Mouse (Mus musculus): ENCODE results near the gene Med27. TPM values are rescaled to one million over a fixed set of nuclear protein-coding genes. Genes with fewer than 3 reads are reported as not detected.

Med27 gene
- total RNA-seq, 2 experiments from 2014 or later: 14.4 to 15.4 TPM

DNA sequence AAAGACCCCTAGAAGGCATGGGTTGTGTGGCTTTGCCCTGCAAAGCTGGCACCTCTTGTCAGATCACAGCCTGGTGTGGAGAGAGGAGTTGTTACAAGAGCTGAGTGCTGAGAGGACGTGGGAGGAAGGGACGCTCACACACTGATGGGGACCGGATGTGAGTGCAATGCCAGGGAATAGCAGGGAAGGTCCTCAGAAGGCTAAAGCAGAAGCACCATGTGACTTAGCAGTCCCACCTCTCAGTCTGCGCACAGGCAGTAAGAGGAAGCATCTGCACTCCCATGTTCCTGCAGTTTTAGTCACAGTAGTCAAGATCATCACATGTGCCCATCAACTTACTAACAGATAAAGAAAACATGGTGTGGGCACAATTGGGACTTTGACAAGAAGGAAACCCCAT is 119.8 kb downstream of the Med27 start:
- no peak for DNase-seq (ENCODE audit: low spot score)

DNA sequence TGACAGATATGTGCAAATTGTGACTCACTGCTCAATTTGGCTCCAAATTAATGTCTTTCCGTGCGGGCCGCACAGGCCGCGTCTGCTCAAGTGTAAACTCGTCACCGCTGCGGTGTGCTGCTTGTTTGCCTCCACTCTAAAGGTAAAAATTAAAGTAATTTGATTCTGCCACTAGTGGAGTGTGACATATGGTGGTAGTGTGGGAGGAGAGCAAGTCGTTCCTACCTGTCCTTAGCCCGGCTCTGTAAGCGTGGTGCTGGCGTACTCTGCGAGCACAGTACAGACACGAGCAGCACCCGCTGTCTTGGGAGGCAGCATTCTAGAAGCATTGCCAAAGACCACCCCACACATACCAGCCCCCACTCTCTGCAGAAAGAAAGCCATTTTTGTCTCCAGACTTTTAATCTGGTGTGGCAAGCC is 121.9 kb downstream of the Med27 start:
- no peak for DNase-seq (ENCODE audit: low spot score)

GRCm38 (mm10) chr2:29472952-29473437 is 126.4 kb downstream of the Med27 start:
- DNase-seq (ENCODE audit: low spot score): no peak

DNA sequence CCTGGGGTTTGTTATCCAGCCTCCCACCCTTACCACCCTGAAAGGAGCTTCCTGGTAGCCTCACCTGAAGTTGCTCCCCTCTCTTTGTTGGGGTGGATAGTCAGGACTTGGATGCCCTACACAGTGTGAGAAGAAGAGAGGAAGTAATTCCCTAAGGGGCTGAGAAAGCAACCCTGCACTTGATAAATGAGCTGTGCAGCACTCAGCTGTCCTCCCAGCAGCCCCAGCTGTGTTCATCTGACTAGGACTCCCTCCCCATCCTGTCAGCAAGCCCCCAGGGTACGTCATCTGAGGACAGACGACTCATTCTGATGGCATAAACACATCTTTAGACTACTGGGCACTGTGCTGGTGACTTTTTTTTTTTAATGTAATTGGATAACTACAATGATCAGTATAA is 127.3 kb downstream of the Med27 start:
- no peak for DNase-seq (ENCODE audit: low spot score)

DNA sequence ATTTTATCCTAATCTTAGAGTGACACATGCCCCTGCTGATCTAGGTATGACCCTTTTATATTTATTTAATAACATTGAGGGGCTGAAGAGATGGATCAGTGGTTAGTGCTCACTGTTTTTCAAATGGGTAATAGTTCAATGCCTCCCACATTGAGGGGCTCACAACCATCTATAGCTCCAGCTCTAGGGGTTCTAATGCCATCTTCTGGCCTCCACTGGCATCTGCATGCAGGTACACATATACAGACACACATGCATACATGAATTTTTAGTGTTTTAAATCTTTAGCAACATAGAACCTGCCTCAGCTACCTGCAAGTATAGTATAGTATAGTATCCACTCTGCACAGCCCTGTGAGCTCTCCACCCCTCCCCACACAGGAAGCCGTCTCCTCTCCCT is 130.1 kb downstream of the Med27 start:
- no peak for DNase-seq (ENCODE audit: low spot score)

DNA sequence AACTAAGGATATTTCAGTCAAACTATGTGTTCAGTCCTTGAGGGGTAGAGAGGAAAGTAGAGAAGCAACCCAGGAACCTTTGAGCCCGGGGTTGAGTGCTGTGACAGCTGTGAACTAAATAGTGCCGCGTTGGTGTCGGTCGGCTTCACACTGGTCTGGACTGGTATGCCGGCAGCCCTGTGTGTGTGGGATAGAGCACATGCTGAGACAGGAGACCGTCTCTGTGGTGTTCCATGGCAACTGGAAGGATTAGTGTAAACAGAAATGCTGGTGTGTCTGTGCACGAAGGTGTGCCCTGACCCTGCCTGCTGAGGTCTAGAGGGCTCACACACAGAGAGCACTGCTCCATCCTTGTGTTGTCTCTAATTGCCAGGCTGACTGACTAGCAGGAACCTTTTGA is 135.2 kb downstream of the Med27 start:
- no peak for DNase-seq (ENCODE audit: low spot score)

DNA sequence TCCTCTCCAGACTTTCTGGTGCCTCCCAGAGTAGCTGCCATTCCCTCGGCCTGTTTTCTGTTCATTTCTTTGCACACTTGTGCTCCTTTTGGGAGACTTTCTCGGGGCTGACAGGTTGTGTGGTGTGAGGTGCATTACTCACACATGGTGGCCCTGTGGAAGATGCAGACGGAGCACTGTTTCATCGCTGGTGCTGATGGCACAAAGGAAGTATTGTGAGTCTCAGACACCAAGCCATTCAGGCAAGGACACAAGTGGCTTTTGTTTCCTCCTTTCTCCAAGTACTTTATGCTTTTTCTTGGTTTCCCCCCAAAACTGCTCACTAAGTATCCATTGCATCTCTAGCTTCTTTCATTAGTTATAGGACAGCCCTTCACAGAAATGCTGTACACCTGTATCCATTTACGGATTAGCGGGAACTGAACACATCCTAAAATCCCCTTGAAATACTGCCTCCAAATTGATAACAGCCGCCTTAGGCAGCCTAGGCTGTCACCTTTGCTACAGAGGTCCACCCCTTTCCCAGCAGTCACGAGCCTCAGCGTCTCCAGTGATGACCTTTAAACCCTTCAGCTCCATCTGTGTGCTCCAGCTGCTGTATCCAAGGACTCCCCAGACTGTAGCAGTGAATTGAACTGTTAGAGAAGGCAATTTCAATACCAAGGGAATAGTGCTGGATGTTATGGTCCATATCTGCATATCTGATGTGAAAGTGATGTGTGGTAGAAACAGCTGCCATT is 136.5 kb downstream of the Med27 start:
- no peak for DNase-seq (ENCODE audit: low spot score)

DNA sequence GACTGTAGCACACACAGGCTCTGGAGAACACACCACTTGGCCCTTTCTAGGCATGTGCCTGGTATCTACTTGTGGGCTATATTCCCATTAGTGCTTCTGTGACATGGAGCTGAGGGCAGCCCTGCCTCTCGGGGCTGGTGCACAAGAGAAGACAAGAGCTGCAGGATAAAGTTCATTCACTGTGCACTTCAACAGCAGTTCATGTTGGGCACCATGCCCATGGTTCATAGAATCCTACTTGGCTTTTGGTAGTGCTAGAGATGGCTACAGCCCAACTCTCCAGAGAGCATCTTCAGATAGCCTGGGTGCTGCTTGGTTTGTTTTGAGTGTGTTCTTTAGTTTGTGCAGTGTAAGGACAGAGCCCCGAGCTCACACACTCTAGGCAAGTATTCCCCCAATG is 138.9 kb downstream of the Med27 start:
- peak; percentile 23 for DNase-seq (ENCODE audit: low spot score)

- DNase-seq (ENCODE audit: low spot score): no peak
Measured at GRCm38 (mm10) chr2:29486491-29486890, 139.9 kb downstream of the Med27 start.

DNA sequence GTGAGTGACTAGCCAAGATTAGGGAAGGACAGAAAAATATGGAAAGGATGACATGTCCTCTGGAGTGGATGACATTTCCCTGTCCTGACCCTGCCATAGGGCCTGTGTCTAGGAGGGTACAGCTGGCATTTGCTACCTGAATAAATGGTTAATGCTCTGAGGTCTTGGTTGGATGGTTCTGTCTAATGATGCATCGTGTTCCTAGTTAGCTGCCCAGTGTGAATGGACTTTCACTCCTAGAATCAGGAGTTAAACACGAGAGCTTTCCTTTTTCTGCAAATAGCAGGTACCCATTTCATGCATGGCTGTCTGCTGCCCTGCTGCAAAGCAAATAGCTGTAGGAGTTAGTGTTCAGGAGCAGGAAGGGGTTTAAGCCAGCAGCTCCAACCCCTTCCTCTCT is 141.0 kb downstream of the Med27 start:
- no peak for DNase-seq (ENCODE audit: low spot score)

GRCm38 (mm10) chr2:29488379-29489236 is 142.0 kb downstream of the Med27 start:
- DNase-seq (ENCODE audit: low spot score): no peak

DNA sequence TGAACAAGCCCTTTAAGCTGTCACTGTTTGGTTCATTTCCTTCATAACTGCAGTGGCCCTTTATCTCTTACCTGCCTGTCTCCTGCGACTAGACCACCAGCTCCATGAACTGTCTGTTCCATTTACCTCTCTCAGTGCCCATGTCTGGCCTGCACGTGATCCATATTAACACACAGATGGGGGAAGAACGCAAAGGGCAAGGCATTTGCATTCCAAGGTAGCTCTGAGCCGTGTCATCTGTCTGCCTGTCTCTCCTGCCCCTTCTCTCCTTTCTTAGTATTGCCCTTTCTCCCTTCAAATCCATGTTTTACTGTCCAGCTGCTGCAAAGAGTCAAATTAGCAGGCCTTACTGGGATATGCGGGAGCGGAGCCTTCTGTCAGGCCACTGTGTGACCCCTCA is 145.0 kb downstream of the Med27 start:
- DNase-seq (ENCODE audit: low spot score): no peak

DNA sequence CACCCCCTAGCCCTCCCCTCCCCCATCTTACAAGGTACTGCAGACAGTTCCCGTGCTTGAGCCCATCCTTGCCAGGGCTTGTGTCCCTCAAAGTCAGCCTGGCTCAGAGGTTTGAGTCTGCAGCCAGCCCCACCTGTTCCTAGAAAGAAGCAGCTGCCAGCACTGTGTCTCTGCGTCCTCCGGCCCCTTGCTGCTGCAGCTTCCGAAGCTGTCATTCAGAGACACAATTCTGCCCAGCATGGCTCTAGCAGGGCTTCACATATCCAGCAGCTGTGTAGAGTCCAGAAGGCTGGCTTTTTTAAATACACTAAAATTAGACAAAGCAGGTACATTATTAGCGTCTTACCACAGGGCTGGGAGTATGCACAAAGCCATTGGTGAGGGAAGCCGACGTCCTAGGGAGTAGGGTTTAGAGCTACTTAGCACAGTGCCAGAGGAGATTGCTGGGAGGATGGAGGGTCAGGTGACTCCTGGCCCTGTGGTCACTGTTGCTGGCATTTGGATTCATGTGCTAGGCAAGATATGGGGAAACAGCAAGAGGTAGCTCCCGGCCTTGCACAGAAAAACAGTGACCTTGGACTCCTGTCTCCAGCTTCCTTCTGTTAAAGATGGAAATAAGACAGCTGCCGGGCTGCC is 146.9 kb downstream of the Med27 start:
- DNase-seq (ENCODE audit: low spot score): peak; percentile 17

DNA sequence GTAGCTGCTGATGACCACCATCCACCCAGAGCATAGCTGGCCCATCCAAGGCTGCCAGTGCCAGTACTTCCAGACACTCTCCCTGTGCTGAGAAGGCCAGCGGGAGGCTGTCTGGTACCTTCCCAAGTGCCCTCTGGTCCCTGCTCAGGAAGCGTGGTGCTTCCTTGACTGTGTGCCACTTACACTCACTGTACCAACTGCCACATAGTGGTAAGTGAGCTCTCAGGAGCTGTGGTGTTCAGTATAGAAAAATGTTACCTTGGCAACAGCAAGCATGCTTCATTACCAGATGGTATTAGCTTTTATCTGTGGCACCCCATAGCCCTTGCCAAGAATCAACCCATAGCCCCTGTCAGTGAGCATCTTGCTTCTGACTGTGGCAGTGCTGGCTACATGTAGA is 148.7 kb downstream of the Med27 start:
- DNase-seq (ENCODE audit: low spot score): no peak

GRCm38 (mm10) chr2:29500601-29501350 is 154.2 kb downstream of the Med27 start:
- no peak for DNase-seq (ENCODE audit: low spot score)

GRCm38 (mm10) chr2:29501381-29501780 is 154.8 kb downstream of the Med27 start:
- no peak for DNase-seq (ENCODE audit: low spot score)

- no peak for DNase-seq (ENCODE audit: low spot score)
Measured at GRCm38 (mm10) chr2:29504848-29505247, 158.2 kb downstream of the Med27 start.

- no peak for DNase-seq (ENCODE audit: low spot score)
Measured at GRCm38 (mm10) chr2:29506411-29506810, 159.8 kb downstream of the Med27 start.

- DNase-seq (ENCODE audit: low spot score): no peak
Measured at GRCm38 (mm10) chr2:29513131-29513530, 166.5 kb downstream of the Med27 start.

GRCm38 (mm10) chr2:29514836-29515235 is 168.2 kb downstream of the Med27 start:
- no peak for DNase-seq (ENCODE audit: low spot score)

DNA sequence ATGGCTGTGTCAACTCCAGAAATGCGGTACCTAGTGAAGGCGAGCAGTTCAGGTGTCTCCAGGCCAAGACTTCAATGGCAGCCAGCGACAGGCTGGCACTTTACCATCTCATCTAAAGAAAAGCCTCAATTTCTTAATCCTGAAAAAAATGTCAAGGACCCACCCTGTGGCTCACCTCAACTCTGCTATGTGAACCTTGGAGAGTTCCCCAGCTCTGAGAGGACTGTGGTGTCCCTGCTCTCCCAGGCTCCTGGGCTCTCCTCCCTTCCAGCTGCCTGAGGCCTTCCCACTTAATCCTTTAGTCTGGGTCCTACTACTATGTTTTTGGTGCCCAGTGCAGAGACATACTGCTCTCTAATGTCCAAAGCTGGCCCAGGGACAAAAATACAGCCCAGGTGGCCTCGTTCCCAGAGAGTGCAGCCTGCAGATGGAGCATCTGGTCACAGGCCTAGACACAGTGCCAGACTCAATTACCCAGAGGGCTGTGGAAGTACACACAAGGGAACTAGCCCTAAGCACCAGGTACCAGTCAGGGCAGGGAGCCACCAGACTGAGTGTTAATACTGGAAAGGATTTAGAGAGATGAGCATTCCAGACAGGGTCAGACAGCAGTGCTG is 169.3 kb downstream of the Med27 start:
- peak; percentile 85 for DNase-seq (ENCODE audit: low spot score)
